Mouse (Mus musculus) left cerebral cortex, adult 2 months (tissue): ENCODE data around the gene Cyp4f15. TPM values are rescaled to one million over a fixed set of nuclear protein-coding genes. Genes with fewer than 3 reads are reported as not detected.
A peak's percentile ranks its signal among the peaks of the same experiment; 100 is the strongest.
"Not testable (repeated sequence)": the region's sequence is repeated elsewhere in the genome, so short reads cannot be mapped to it uniquely, and the experiment has no call there.

Source experiments
- DNase-seq, 2 experiments: peaks; one replicate each; pipeline ENCODE4 v3.0.0; 2021 to 2022; ENCODE audit warnings: low spot score in 2 of 2, mixed read lengths in 1 of 2; ENCODE audit errors: extremely low spot score in 1 of 2
- H3K27ac ChIP-seq: fragments of 200-600 bp; 2 replicates; pipeline ENCODE4 v1.8.1; 2022
- H3K4me3 ChIP-seq: fragments of 200-600 bp; 2 replicates; pipeline ENCODE4 v1.8.1; 2022
- CTCF ChIP-seq: fragments of 200-600 bp; IDR thresholded peaks from 2 replicates; pipeline ENCODE4 v1.8.1; 2022; ENCODE audit warnings: antibody characterized with exemption, mild to moderate bottlenecking, moderate library complexity
- intact Hi-C: fragments of 180-260 bp; cut with DNase I; formaldehyde crosslinking; loops from one replicate; pipeline ENCODE4 v1.15.1; 2025
- total RNA-seq, 2 experiments: library from RNA; stranded (reverse); gene quantifications; 2 replicates each; pipeline ENCODE4 v1.2.3; 2021

Gene Cyp4f15
- total RNA-seq, 2 experiments from 2014 or later = 16.4 to 20.7 TPM

- Histone ChIP-seq H3K27ac (no peak overlapping the region), H3K4me3 (no peak overlapping the region)
- intact Hi-C loops = no loop called here
- TF ChIP-seq CTCF = no peak
- no peak for DNase-seq
These were observed 5.5 kb downstream of the Cyp4f15 start for GRCm38 (mm10) chr17:32690959-32691358.

GRCm38 (mm10) chr17:32702826-32703225, 17.4 kb downstream of the Cyp4f15 start:
- intact Hi-C loops = no loop called here
- TF ChIP-seq CTCF = peak; percentile 33
- DNase-seq = peak in 1 of 2 experiments; percentile 8
- Histone ChIP-seq H3K4me3 (no peak overlapping the region), H3K27ac (no peak overlapping the region)

- DNase-seq, H3K27ac ChIP-seq, H3K4me3 ChIP-seq, intact Hi-C loops: not testable (repeated sequence)
These were observed 25.1 kb downstream of the Cyp4f15 start for GRCm38 (mm10) chr17:32710541-32710940.

- H3K4me3 ChIP-seq, H3K27ac ChIP-seq, intact Hi-C loops, DNase-seq: not testable (repeated sequence)
These were observed 36.7 kb downstream of the Cyp4f15 start for GRCm38 (mm10) chr17:32722151-32722550.

DNA sequence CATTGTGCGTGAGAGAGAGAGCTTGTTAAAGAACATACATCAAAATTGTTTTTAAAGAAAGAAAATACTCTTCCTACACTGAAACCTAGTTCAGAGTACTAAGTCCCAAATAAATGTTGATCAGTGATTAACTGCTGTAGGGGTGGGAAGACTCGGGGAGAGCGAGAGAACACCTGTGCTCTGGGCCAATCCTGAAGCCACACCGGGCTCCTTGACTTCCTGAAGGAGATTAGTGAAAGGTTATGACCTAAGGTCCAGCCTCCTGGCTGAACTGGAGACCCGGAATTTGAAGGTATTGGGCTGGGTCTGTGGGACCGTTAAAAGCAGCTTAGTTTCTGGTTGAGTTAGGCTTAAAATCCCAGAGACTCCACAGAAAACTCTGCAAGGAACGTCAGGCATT, 37.3 kb downstream of the Cyp4f15 start:
- no peak overlapping the region for H3K4me3 ChIP-seq
- TF ChIP-seq CTCF = no peak
- intact Hi-C loops = no loop called here

GRCm38 (mm10) chr17:32726360-32726759, 40.9 kb downstream of the Cyp4f15 start:
- H3K4me3 ChIP-seq, intact Hi-C loops, H3K27ac ChIP-seq, DNase-seq: not testable (repeated sequence)

More for the DNA sequence above, 37.3 kb downstream of the Cyp4f15 start:
- DNase-seq = no peak
- no peak overlapping the region for H3K27ac ChIP-seq

- intact Hi-C loops = no loop called here
- peak; percentile 45 for TF ChIP-seq CTCF
These were observed 43.6 kb downstream of the Cyp4f15 start for GRCm38 (mm10) chr17:32729029-32729428.

GRCm38 (mm10) chr17:32738406-32738805, 53.0 kb downstream of the Cyp4f15 start:
- Histone ChIP-seq H3K4me3 (no peak overlapping the region), H3K27ac (no peak overlapping the region)
- no peak for DNase-seq
- TF ChIP-seq CTCF = no peak
- intact Hi-C loops = loop anchor here (10.0 kb wide), 1 partner anchor 216 kb away; no protein-coding TSS in a partner anchor

More at GRCm38 (mm10) chr17:32729029-32729428, 43.6 kb downstream of the Cyp4f15 start:
- DNase-seq = no peak
- H3K27ac ChIP-seq = no peak overlapping the region
- H3K4me3 ChIP-seq = no peak overlapping the region

GRCm38 (mm10) chr17:32741057-32741456, 55.6 kb downstream of the Cyp4f15 start:
- TF ChIP-seq CTCF = no peak
- no peak overlapping the region for H3K27ac ChIP-seq
- H3K4me3 ChIP-seq = no peak overlapping the region
- DNase-seq = no peak
- intact Hi-C loops = no loop called here

DNA sequence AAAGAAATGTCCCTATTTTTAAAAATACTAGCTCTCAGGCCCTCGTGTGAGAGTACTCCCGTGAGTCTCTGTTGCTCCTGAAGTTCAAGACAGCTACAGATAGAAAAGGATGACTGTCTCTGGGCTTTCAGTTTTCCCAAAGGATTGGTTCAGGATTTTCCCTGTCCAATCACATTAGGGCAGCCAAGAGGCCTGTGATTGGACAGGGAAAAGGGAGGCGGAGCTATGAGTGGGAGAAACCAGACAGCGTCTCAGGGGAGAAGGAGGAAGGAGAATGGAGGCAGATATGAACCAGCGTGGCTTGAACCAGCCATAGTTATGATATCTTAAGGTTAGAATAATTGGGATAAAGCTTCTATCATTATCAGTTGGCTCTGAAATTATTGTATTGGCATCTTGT, 65.2 kb downstream of the Cyp4f15 start:
- H3K27ac ChIP-seq = no peak overlapping the region
- no peak for TF ChIP-seq CTCF
- intact Hi-C loops = no loop called here
- DNase-seq = no peak
- no peak overlapping the region for H3K4me3 ChIP-seq

Other genes with a start within 250 kb of the Cyp4f15 start
- not detected for gene Cyp4f39, start 232.9 kb upstream of the Cyp4f15 start, total RNA-seq
- 1 to 10 TPM; 3.6 to 5.1 TPM for gene Cyp4f17, start 179.6 kb upstream of the Cyp4f15 start, total RNA-seq
- gene Cyp4f16, start 149.1 kb upstream of the Cyp4f15 start, total RNA-seq = 1 to 10 TPM; 6.0 to 6.1 TPM
- gene Cyp4f37, start 64.3 kb upstream of the Cyp4f15 start, total RNA-seq = not detected
- gene Cyp4f40, start 26.7 kb upstream of the Cyp4f15 start, total RNA-seq = not detected
- 10 to 100 TPM; 82.0 to 84.9 TPM for gene Zfp871, start 102.7 kb downstream of the Cyp4f15 start, total RNA-seq
- gene Zfp811, start 124.3 kb downstream of the Cyp4f15 start, total RNA-seq = 1 to 10 TPM; 6.3 to 6.5 TPM
- gene Zfp799, start 144.6 kb downstream of the Cyp4f15 start, total RNA-seq = 10 to 100 TPM; 28.4 to 31.1 TPM
- gene Zfp870, start 206.0 kb downstream of the Cyp4f15 start, total RNA-seq = 10 to 100 TPM in 1 of 2 experiments, 1 to 10 TPM in 1; 9.9 to 10.1 TPM
- gene Cyp4f14, start 231.7 kb downstream of the Cyp4f15 start, total RNA-seq = 1 to 10 TPM; 5.2 to 5.3 TPM